Mouse (Mus musculus) E14TG2a.4 (cell line): ENCODE measurements at regions not wholly inside any gene's neighbourhood (a gene's known extent, or its start where the extent isn't known, plus 50 kb on each side); places are given as distances from the start of the nearest gene placed in this dataset.

Source experiments
- CTCF ChIP-seq: conservative IDR thresholded peaks from 2 replicates; pipeline ENCODE4 v1.5.1; 2014; ENCODE audit warnings: low read length
- NANOG ChIP-seq: IDR thresholded peaks from 2 replicates; pipeline ENCODE4 v1.6.1; 2014; ENCODE audit warnings: borderline replicate concordance, low read length, mixed read lengths

- TF ChIP-seq NANOG (no peak), CTCF (no peak)
Measured at GRCm38 (mm10) chr1:183803826-183804225, 209.3 kb upstream of the Dusp10 start.
